Mouse (Mus musculus): ENCODE data around the gene Kcnh2.

- no peak for TF ChIP-seq POLR2AphosphoS2 (IDR thresholded peaks at IDR 0.05; ENCODE audit: low read length)
- no peak for TF ChIP-seq MEF2A (IDR thresholded peaks at IDR 0.05; ENCODE audit: extremely low read depth, insufficient replicate concordance, low read depth, low read length, poor library complexity, severe bottlenecking)
- TF ChIP-seq ZC3H11A (IDR thresholded peaks at IDR 0.05; ENCODE audit: low read depth, low read length), result no peak
- no peak for TF ChIP-seq HCFC1 (IDR thresholded peaks at IDR 0.05; ENCODE audit: low read depth, low read length)
- no peak for TF ChIP-seq CHD1 (IDR thresholded peaks at IDR 0.05; ENCODE audit: low read depth, low read length)
- TF ChIP-seq CTCF (IDR thresholded peaks at IDR 0.05 in 2 of 3, conservative IDR thresholded peaks at IDR 0.05 in 1 of 3; ENCODE audit: control insufficient read depth in 1 of 3, insufficient read depth in 1 of 3, low read depth in 2 of 3, low read length in 3 of 3, poor library complexity in 1 of 3, severe bottlenecking in 1 of 3), result no peak
- no peak for TF ChIP-seq EP300 (IDR thresholded peaks at IDR 0.05; ENCODE audit: low read depth in 1 of 2, low read length in 2 of 2)
Measured at GRCm38 (mm10) chr5:24351278-24351677, at the start of gene Kcnh2.
